Mouse (Mus musculus): ENCODE measurements around the gene Olfr418. TPM values are rescaled to one million over a fixed set of nuclear protein-coding genes. Genes with fewer than 3 reads are reported as not detected.

Gene Olfr418
- polyA plus RNA-seq, 1 experiment from 2014 or later = not detected

Other genes with a start within 250 kb of the Olfr418 start
- gene Olfr1408, start 128.6 kb upstream of the Olfr418 start, polyA plus RNA-seq (2015; fragmentation: Nextera tagmentation; extraction: Ambion mirVana) = not detected in 2 replicates
- gene Olfr1406, start 75.4 kb upstream of the Olfr418 start, polyA plus RNA-seq (2015; fragmentation: Nextera tagmentation; extraction: Ambion mirVana) = not detected in 2 replicates
- not detected in 2 replicates for gene Olfr218, start 68.2 kb upstream of the Olfr418 start, polyA plus RNA-seq (2015; fragmentation: Nextera tagmentation; extraction: Ambion mirVana)
- gene Olfr1404, start 53.6 kb upstream of the Olfr418 start, polyA plus RNA-seq (2015; fragmentation: Nextera tagmentation; extraction: Ambion mirVana) = not detected in 2 replicates
- not detected in 2 replicates for gene Fcer1a, start 38.8 kb upstream of the Olfr418 start, polyA plus RNA-seq (2015; fragmentation: Nextera tagmentation; extraction: Ambion mirVana)
- not detected in 2 replicates for gene Mptx2, start 11.8 kb downstream of the Olfr418 start, polyA plus RNA-seq (2015; fragmentation: Nextera tagmentation; extraction: Ambion mirVana)
- gene Ackr1, start 67.7 kb downstream of the Olfr418 start, polyA plus RNA-seq (2015; fragmentation: Nextera tagmentation; extraction: Ambion mirVana) = 20.2 and 22.4 TPM in 2 replicates
- 1.5 TPM in 2 replicates for gene Aim2, start 84.9 kb downstream of the Olfr418 start, polyA plus RNA-seq (2015; fragmentation: Nextera tagmentation; extraction: Ambion mirVana)
- gene Cadm3, start 101.7 kb downstream of the Olfr418 start, polyA plus RNA-seq (2015; fragmentation: Nextera tagmentation; extraction: Ambion mirVana) = 76.6 and 83.1 TPM in 2 replicates
- gene Ifi206, start 225.0 kb downstream of the Olfr418 start, polyA plus RNA-seq (2015; fragmentation: Nextera tagmentation; extraction: Ambion mirVana) = 0.13 TPM in 1 of 2 replicates, not detected in the other